ENCODE assay signal across 8 mouse cellular contexts in genomic region chr6:117552006-117552667, GRCm38 (mm10).
A peak's percentile ranks its signal among the peaks of the same experiment; 100 is the strongest.
DNase-seq lines count a peak whose midpoint lies in the region; ATAC-seq lines count a peak whose summit lies in the region.

No protein-coding gene starts in this region.

- H3K36me3 ChIP-seq in heart, embryonic 11.5 days (ENCODE audit: control insufficient read depth, insufficient read depth, low read length): no peaks in the 10 kb centered on the region
- no peaks in the 10 kb centered on the region for H3K36me3 ChIP-seq in kidney, embryonic 16.5 days (ENCODE audit: insufficient read depth, low read length)
- H3K36me3 ChIP-seq in neural tube, embryonic 14.5 days (ENCODE audit: control insufficient read depth, insufficient read depth, low read length): no peaks in the 10 kb centered on the region

- no peaks in the 10 kb centered on the region for H3K9me3 ChIP-seq in heart, embryonic 11.5 days (replicated peaks; ENCODE audit: control insufficient read depth, low read length)
- H3K9me3 ChIP-seq in kidney, embryonic 16.5 days (ENCODE audit: low read length): no peaks in the 10 kb centered on the region
- H3K9me3 ChIP-seq in neural tube, embryonic 14.5 days (ENCODE audit: control insufficient read depth, low read length): no peaks in the 10 kb centered on the region

- H3K9ac ChIP-seq in heart, embryonic 11.5 days (ENCODE audit: low read depth, low read length): no peak overlapping the region
- no peak overlapping the region for H3K9ac ChIP-seq in kidney, embryonic 16.5 days (replicated peaks; ENCODE audit: low read length)
- no peak overlapping the region for H3K9ac ChIP-seq in neural tube, embryonic 14.5 days (replicated peaks; ENCODE audit: low read depth, low read length)

- DNase-seq in adrenal gland, adult 2 months: peak; percentile 9
- no peak for DNase-seq in adrenal gland, adult 8-10 months
- peak; percentile 59 for DNase-seq in embryo, embryonic 11 days
- DNase-seq in natural killer cell, adult 2 months (ENCODE audit: low spot score in 2 of 2): no peak
- DNase-seq in thymus, postnatal 36 days: no peak

- peaks cover 4% of the 10 kb centered on the region for H3K4me1 ChIP-seq in heart, embryonic 11.5 days (ENCODE audit: control insufficient read depth, insufficient read depth, low read length)
- H3K4me1 ChIP-seq in kidney, embryonic 16.5 days (ENCODE audit: insufficient read depth, low read length): peaks cover 15% of the 10 kb centered on the region
- H3K4me1 ChIP-seq in neural tube, embryonic 14.5 days (ENCODE audit: control insufficient read depth, insufficient read depth, low read length): no peaks in the 10 kb centered on the region; the same call in 1 of the 2 replicates

- no peak overlapping the region for H3K4me3 ChIP-seq in heart, embryonic 11.5 days (ENCODE audit: low read depth, low read length)
- no peak overlapping the region for H3K4me3 ChIP-seq in kidney, embryonic 16.5 days (ENCODE audit: low read length)
- no peak overlapping the region for H3K4me3 ChIP-seq in neural tube, embryonic 14.5 days (ENCODE audit: low read depth, low read length)

- peak overlapping the region; percentile 46; the same call in 1 of the 2 replicates for H3K27ac ChIP-seq in heart, embryonic 11.5 days (ENCODE audit: low read depth, low read length)
- peak overlapping the region; percentile 67 for H3K27ac ChIP-seq in kidney, embryonic 16.5 days (ENCODE audit: low read length)
- no peak overlapping the region for H3K27ac ChIP-seq in neural tube, embryonic 14.5 days (ENCODE audit: low read depth, low read length)

- ATAC-seq in heart, embryonic 11.5 days (replicated peaks; ENCODE audit: insufficient number of reproducible peaks, low FRiP score, low TSS enrichment): peak; percentile 52; the same call in 1 of the 2 replicates
- peak; percentile 92 for ATAC-seq in kidney, embryonic 16.5 days (ENCODE audit: low FRiP score, low TSS enrichment)
- peak; percentile 74; the same call in 1 of the 2 replicates for ATAC-seq in neural tube, embryonic 14.5 days (ENCODE audit: low read depth)

- no peak overlapping the region for H3K4me2 ChIP-seq in heart, embryonic 11.5 days
- H3K4me2 ChIP-seq in kidney, embryonic 16.5 days (replicated peaks; ENCODE audit: low read depth, low read length): no peak overlapping the region
- no peak overlapping the region for H3K4me2 ChIP-seq in neural tube, embryonic 14.5 days (ENCODE audit: low read depth, low read length)

- 16% methylated on average over 6 of the region's 6 CpGs for WGBS in heart, embryonic 11.5 days (ENCODE audit: insufficient replicate concordance)
- WGBS in kidney, embryonic 16.5 days: 10% methylated on average over 6 of the region's 6 CpGs
- WGBS in neural tube, embryonic 14.5 days: 10% methylated on average over 6 of the region's 6 CpGs

- no peaks in the 10 kb centered on the region for H3K27me3 ChIP-seq in heart, embryonic 11.5 days (ENCODE audit: control insufficient read depth, insufficient read depth, low read length)
- no peaks in the 10 kb centered on the region for H3K27me3 ChIP-seq in kidney, embryonic 16.5 days (ENCODE audit: insufficient read depth, low read length)
- no peaks in the 10 kb centered on the region for H3K27me3 ChIP-seq in neural tube, embryonic 14.5 days (ENCODE audit: control insufficient read depth, insufficient read depth, low read length)

Comparison
In these comparisons a context has a peak if more than half of its experiments do, and no peak if none do; other contexts are left out.
1. DNase-seq: peak in adrenal gland, adult 2 months (single experiment) and embryo, embryonic 11 days (single experiment); none in adrenal gland, adult 8-10 months (single experiment), natural killer cell, adult 2 months (0 of 2) and thymus, postnatal 36 days (0 of 2).
2. Peak in every context shown above with its lines, with median percentiles within 50 percentile points of each other: ATAC-seq.